Mouse (Mus musculus): ENCODE data around the gene Cdkal1. TPM values are rescaled to one million over a fixed set of nuclear protein-coding genes. Genes with fewer than 3 reads are reported as not detected.

The Cdkal1 gene
- polyA plus RNA-seq, 1 experiment from 2014 or later = 30.4 TPM

DNA sequence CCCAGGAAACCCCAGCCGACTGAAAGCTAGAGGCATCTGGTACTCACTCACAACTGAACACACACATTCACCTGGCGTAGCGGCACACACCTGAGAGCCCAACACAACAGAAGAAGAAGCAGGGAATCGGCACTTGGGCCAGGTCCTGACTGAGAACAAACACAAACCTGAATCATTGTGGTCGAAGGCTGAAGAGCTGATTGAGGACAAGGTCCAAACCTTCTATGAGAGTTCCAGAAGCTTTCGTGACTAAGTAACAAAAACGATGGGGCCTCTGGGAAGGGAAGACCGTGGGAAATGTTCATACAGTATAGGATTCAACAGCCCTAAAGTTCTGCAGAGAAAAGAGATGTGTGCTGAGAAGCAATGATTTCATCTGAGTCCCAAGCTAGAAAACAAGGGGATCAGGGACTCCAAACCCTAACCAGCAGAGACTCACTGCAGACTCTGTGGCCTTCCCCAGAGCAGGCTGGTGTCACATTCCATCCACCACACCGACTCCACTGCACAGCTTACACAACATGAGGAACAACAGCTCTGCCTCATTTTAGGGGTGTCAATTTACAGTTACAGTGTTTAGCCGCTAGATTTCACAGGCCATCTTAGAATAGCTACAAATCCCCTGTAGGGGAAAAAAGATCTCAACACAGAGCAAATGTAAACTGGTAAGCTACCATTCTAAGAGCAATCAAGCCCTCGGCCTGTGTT, 175.8 kb downstream of the Cdkal1 start:
- Histone ChIP-seq H3K27me3 (replicated peaks) (no peaks in the 10 kb centered on the region), H3K4me2 (replicated peaks) (no peak overlapping the region), H3K27ac (no peak overlapping the region), H3K9ac (no peak overlapping the region), H3K4me1 (replicated peaks) (0 out of 2 replicates have a peak, but pooled peaks cover 2% of the 10 kb centered on the region), H3K36me3 (no peaks in the 10 kb centered on the region), H3K4me3 (replicated peaks) (no peak overlapping the region), H3K9me3 (no peaks in the 10 kb centered on the region)
- 65% methylated on average over 11 of the region's 11 CpGs for WGBS
- peak; percentile 47; the same call in 1 of the 2 replicates for ATAC-seq

- H3K4me2 ChIP-seq (replicated peaks) = no peak overlapping the region
- H3K9me3 ChIP-seq = no peaks in the 10 kb centered on the region
- H3K36me3 ChIP-seq = no peaks in the 10 kb centered on the region
- H3K4me3 ChIP-seq (replicated peaks) = no peak overlapping the region
- H3K27ac ChIP-seq = no peak overlapping the region
- no peaks in the 10 kb centered on the region for H3K27me3 ChIP-seq (replicated peaks)
- 0 out of 2 replicates have a peak, but pooled peaks cover 2% of the 10 kb centered on the region for H3K4me1 ChIP-seq (replicated peaks)
- no peak for ATAC-seq
- H3K9ac ChIP-seq = no peak overlapping the region
- 96% methylated on average over 4 of the region's 4 CpGs for WGBS
These were observed 177.9 kb downstream of the Cdkal1 start for GRCm38 (mm10) chr13:29677559-29677958.

DNA sequence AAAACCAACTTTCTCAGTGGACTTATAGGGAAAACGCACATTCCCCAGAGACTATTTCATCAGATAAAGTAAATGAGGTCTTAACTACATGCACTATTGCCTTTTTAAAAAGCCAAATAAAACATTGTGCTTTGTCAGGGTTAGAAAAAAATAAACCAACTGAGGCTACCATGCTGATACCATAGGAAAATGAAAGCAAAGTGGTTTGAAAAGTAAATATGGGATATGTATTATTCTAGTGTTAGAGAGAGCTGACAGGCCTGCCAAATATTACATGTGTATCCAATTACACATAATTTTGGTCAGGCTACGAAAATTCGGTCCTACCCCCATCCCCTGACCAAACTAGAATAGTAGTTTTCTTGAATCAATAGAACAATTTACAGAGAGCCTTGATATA, 184.8 kb downstream of the Cdkal1 start:
- no peak for ATAC-seq
- H3K9ac ChIP-seq = no peak overlapping the region
- no peaks in the 10 kb centered on the region for H3K27me3 ChIP-seq (replicated peaks)
- H3K4me2 ChIP-seq (replicated peaks) = no peak overlapping the region
- no peaks in the 10 kb centered on the region for H3K36me3 ChIP-seq
- WGBS = 85% methylated on average over 3 of the region's 3 CpGs
- no peak overlapping the region for H3K27ac ChIP-seq
- no peaks in the 10 kb centered on the region for H3K4me1 ChIP-seq (replicated peaks)
- H3K4me3 ChIP-seq (replicated peaks) = no peak overlapping the region
- H3K9me3 ChIP-seq = no peaks in the 10 kb centered on the region

- Histone ChIP-seq H3K4me2 (replicated peaks) (no peak overlapping the region), H3K27me3 (replicated peaks) (no peaks in the 10 kb centered on the region), H3K36me3 (no peaks in the 10 kb centered on the region), H3K27ac (no peak overlapping the region), H3K9ac (no peak overlapping the region), H3K4me3 (replicated peaks) (no peak overlapping the region), H3K4me1 (replicated peaks) (no peaks in the 10 kb centered on the region), H3K9me3 (no peaks in the 10 kb centered on the region)
- ATAC-seq = no peak
- WGBS = 74% methylated on average over 3 of the region's 3 CpGs
These were observed 191.6 kb downstream of the Cdkal1 start for GRCm38 (mm10) chr13:29663908-29664307.

DNA sequence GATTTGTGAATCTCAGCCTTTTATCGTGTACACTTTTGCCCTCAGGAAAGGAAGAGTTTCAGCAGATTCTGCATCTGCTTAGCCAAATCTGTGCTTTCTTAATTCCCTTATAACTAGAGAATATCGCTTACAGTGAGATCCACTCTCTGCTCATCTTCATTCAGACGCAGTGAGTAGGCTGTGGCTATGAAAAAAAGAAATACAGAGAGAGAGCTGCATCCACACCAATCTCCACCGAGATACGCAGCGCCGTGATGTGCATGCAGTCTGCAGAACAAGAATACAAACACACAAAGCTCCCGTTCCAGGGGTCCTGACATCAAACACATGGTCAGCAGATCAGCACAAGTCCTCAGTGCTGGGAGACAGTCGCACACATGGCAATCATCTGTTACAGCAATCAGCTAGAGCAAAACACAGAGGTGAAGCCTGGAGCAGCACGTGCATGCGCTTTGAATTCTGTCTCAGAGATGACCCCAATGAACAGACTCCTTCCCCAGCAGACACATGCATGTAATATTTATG, 199.6 kb downstream of the Cdkal1 start:
- Histone ChIP-seq H3K9ac (no peak overlapping the region), H3K27ac (no peak overlapping the region), H3K36me3 (no peaks in the 10 kb centered on the region), H3K4me1 (replicated peaks) (0 out of 2 replicates have a peak, but pooled peaks cover 3% of the 10 kb centered on the region), H3K9me3 (no peaks in the 10 kb centered on the region), H3K4me2 (replicated peaks) (no peak overlapping the region), H3K27me3 (replicated peaks) (no peaks in the 10 kb centered on the region), H3K4me3 (replicated peaks) (no peak overlapping the region)
- WGBS = 63% methylated on average over 11 of the region's 11 CpGs
- no peak for ATAC-seq

- H3K4me3 ChIP-seq (replicated peaks) = no peak overlapping the region
- no peaks in the 10 kb centered on the region for H3K9me3 ChIP-seq
- no peaks in the 10 kb centered on the region for H3K27me3 ChIP-seq (replicated peaks)
- no peak overlapping the region for H3K4me2 ChIP-seq (replicated peaks)
- no peak overlapping the region for H3K27ac ChIP-seq
- H3K36me3 ChIP-seq = no peaks in the 10 kb centered on the region
- H3K4me1 ChIP-seq (replicated peaks) = 0 out of 2 replicates have a peak, but pooled peaks cover 3% of the 10 kb centered on the region
- no peak overlapping the region for H3K9ac ChIP-seq
- no peak for ATAC-seq
- WGBS = 57% methylated on average over 4 of the region's 4 CpGs
These were observed 202.1 kb downstream of the Cdkal1 start for GRCm38 (mm10) chr13:29653407-29653806.

DNA sequence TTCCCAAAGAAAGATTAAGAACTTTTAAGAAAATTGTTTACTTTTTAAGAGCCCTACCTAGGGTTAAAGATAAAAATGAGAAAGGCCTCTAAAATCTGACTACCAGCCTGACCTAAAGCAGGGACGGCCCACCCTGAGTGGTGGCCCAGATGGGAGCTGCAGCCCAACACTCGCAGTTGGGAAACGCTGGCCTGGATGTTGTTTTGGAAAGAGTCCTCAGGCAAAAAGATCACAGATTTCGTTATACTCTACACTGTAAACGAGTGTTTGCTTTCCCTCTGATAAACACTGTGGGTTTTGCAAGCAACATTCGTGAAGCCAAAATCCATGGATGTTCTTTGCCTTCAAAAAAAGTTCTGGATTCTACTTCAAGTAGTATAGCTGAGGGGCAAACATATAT, 202.7 kb downstream of the Cdkal1 start:
- Histone ChIP-seq H3K4me1 (replicated peaks) (0 out of 2 replicates have a peak, but pooled peaks cover 3% of the 10 kb centered on the region), H3K4me2 (replicated peaks) (no peak overlapping the region), H3K9me3 (no peaks in the 10 kb centered on the region), H3K27me3 (replicated peaks) (no peaks in the 10 kb centered on the region), H3K36me3 (no peaks in the 10 kb centered on the region), H3K4me3 (replicated peaks) (no peak overlapping the region), H3K27ac (no peak overlapping the region), H3K9ac (no peak overlapping the region)
- 77% methylated on average over 6 of the region's 6 CpGs for WGBS
- no peak for ATAC-seq

GRCm38 (mm10) chr13:29650576-29651236, 204.8 kb downstream of the Cdkal1 start:
- no peak for ATAC-seq
- 0 out of 2 replicates have a peak, but pooled peaks cover 3% of the 10 kb centered on the region for H3K4me1 ChIP-seq (replicated peaks)
- no peak overlapping the region for H3K4me2 ChIP-seq (replicated peaks)
- H3K36me3 ChIP-seq = no peaks in the 10 kb centered on the region
- no peak overlapping the region for H3K9ac ChIP-seq
- WGBS = 85% methylated on average over 6 of the region's 6 CpGs
- H3K27me3 ChIP-seq (replicated peaks) = no peaks in the 10 kb centered on the region
- no peak overlapping the region for H3K4me3 ChIP-seq (replicated peaks)
- no peak overlapping the region for H3K27ac ChIP-seq
- no peaks in the 10 kb centered on the region for H3K9me3 ChIP-seq

DNA sequence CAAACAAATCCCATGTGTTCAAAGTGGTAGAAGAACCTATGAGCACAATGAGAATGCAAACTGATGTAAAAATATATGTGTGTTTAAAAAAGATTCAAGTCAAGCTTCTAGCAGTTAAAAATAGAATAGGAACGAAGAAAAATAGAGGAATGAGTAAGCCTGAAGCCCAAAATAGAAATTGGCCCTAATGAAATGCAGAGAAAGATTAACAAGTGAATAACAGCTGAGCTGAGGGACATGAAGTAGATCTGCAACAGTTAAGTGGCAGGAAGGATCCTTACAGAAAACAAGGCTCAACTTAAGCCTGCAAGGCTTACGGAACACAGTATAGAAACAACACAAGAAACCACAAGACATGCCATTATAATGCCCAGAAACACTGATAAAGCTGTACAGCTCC, 205.9 kb downstream of the Cdkal1 start:
- H3K9me3 ChIP-seq = no peaks in the 10 kb centered on the region
- H3K4me2 ChIP-seq (replicated peaks) = no peak overlapping the region
- H3K27ac ChIP-seq = no peak overlapping the region
- no peaks in the 10 kb centered on the region for H3K36me3 ChIP-seq
- H3K4me3 ChIP-seq (replicated peaks) = no peak overlapping the region
- WGBS = 67% methylated on average over 2 of the region's 2 CpGs
- no peak overlapping the region for H3K9ac ChIP-seq
- 0 out of 2 replicates have a peak, but pooled peaks cover 3% of the 10 kb centered on the region for H3K4me1 ChIP-seq (replicated peaks)
- ATAC-seq = no peak
- no peaks in the 10 kb centered on the region for H3K27me3 ChIP-seq (replicated peaks)

GRCm38 (mm10) chr13:29642226-29642625, 213.2 kb downstream of the Cdkal1 start:
- no peak overlapping the region for H3K4me2 ChIP-seq (replicated peaks)

DNA sequence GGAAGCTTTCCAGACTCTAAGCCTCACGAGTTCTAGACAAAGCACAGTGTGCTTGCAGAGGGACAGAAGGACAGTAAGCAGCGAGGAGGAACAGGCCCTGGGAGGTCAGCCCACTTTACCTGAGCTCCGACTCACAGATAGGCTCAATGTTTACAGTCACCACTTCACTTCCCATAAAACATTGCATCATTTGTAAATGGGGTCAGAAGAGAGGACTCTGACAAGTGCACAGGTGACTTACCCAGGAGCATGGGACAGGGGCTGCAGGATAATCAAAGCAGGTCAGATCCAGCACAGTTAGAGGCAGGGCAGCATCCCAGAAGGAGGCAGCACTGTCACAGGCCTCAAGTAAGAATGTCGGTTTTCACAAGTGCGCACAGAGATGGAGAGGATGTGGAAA, 214.3 kb downstream of the Cdkal1 start:
- peak; percentile 34; the same call in 1 of the 2 replicates for ATAC-seq
- Histone ChIP-seq H3K27ac (no peak overlapping the region), H3K4me1 (replicated peaks) (no peaks in the 10 kb centered on the region), H3K36me3 (no peaks in the 10 kb centered on the region), H3K9ac (no peak overlapping the region), H3K27me3 (replicated peaks) (no peaks in the 10 kb centered on the region), H3K4me2 (replicated peaks) (no peak overlapping the region), H3K9me3 (no peaks in the 10 kb centered on the region), H3K4me3 (replicated peaks) (no peak overlapping the region)
- WGBS = 64% methylated on average over 5 of the region's 5 CpGs

More at GRCm38 (mm10) chr13:29642226-29642625, 213.2 kb downstream of the Cdkal1 start:
- H3K4me1 ChIP-seq (replicated peaks) = no peaks in the 10 kb centered on the region
- no peak overlapping the region for H3K4me3 ChIP-seq (replicated peaks)
- H3K27ac ChIP-seq = no peak overlapping the region
- H3K36me3 ChIP-seq = no peaks in the 10 kb centered on the region
- ATAC-seq = no peak
- no peaks in the 10 kb centered on the region for H3K27me3 ChIP-seq (replicated peaks)
- 75% methylated on average over 2 of the region's 2 CpGs for WGBS
- no peak overlapping the region for H3K9ac ChIP-seq
- H3K9me3 ChIP-seq = no peaks in the 10 kb centered on the region

DNA sequence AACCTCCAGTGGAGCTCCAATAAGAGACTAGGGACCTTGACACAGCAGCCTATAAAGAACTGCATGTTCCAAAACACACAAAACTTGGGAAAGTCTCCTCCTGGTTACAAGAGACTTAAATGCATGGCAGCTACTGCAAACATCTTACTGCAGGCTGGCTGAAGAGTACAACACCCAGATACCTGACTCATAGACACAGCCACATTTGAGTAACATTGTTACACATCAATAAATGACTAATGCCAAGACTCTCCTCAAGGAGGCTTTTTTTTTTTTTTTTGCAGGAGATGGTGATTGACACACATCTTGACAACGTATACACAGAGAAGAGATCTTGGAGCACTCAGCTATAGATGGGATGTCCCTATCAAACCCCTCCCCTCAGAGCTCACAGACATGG, 215.3 kb downstream of the Cdkal1 start:
- H3K4me2 ChIP-seq (replicated peaks) = no peak overlapping the region
- no peak overlapping the region for H3K27ac ChIP-seq
- H3K4me1 ChIP-seq (replicated peaks) = no peaks in the 10 kb centered on the region
- no peak overlapping the region for H3K9ac ChIP-seq
- H3K27me3 ChIP-seq (replicated peaks) = no peaks in the 10 kb centered on the region
- no peak for ATAC-seq
- no peaks in the 10 kb centered on the region for H3K36me3 ChIP-seq
- H3K9me3 ChIP-seq = no peaks in the 10 kb centered on the region
- no peak overlapping the region for H3K4me3 ChIP-seq (replicated peaks)
- WGBS = 68% methylated on average over 1 of the region's 1 CpGs
